16 mouse cellular contexts compared by ENCODE assay signal in the genomic region with DNA sequence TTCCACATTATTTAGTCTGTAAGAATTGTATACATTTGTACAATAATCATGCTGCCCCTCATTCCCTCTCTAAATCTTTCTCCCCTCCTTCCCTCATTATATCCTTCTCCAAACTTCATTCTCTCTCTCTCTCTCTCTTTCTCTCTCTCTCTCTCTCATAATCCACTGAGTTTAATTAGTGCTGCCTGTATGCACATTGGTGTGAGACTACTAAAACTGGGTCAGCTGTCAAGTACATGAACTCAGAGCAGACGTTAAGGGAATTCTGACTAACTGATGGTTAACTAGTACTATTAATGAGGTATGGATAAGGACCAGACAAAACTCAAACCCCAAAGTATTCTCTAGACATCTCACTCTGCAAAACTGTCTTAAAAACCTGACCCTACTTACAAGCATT.
"Had no signal": no experiment of that assay in that cellular context is flagged by ENCODE, and none has a peak within 500 bp of the region (broad histone marks: within the 10 kb centered on the region; RNA-seq: fewer than 3 reads in every experiment).

No protein-coding gene starts in this region.

- DNase-seq: heart, postnatal 10 days; heart, postnatal 14 days; heart, postnatal 36 days; heart, postnatal 4 days; kidney, adult 11 months; kidney, adult 18-20 months; kidney, adult 2 months; kidney, adult 8-10 months; kidney, adult 9 months; kidney, postnatal 10 days; kidney, postnatal 14 days; kidney, postnatal 25 days; kidney, postnatal 36 days; kidney, postnatal 4 days; layer of hippocampus, adult 9-11 months; layer of hippocampus, postnatal 36 days had no signal
